Mouse (Mus musculus) kidney, postnatal 14 days (tissue): ENCODE measurements at regions not wholly inside any gene's neighbourhood (a gene's known extent, or its start where the extent isn't known, plus 50 kb on each side); places are given as distances from the start of the nearest gene placed in this dataset.

Experiments used
- DNase-seq: peaks from one replicate; pipeline ENCODE4 v3.0.0; 2022; ENCODE audit warnings: mixed read lengths

GRCm38 (mm10) chr2:171670945-171671547, 372.2 kb downstream of the Cbln4 start:
- no peak for DNase-seq

GRCm38 (mm10) chr2:171668791-171669645, 374.2 kb downstream of the Cbln4 start:
- no peak for DNase-seq

- DNase-seq = no peak
Observed at GRCm38 (mm10) chr2:171662571-171662970, 380.7 kb downstream of the Cbln4 start.

GRCm38 (mm10) chr2:171661896-171662511, 381.3 kb downstream of the Cbln4 start:
- DNase-seq = no peak

- no peak for DNase-seq
Observed at GRCm38 (mm10) chr2:171657125-171657524, 386.1 kb downstream of the Cbln4 start.

GRCm38 (mm10) chr2:171641730-171642129, 401.5 kb downstream of the Cbln4 start:
- no peak for DNase-seq

DNA sequence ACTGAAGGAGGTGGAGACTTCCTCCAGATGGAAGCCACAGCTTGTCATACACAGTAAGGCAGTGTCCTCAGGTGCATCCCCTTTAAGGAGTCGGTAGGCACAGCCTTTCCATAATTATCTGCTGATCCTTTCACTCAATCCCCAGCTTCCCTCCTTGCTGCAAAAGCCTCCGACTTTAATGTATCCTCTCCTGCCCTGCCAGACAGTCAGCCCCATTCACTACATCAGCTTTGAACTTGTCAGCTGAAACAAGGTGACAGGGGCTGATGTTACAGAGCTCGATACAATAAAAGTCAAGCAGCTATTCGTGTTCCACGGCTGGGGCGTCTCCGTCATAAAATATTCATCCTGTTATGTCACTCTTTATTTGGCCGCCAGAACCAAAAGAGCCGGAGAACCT, 402.8 kb downstream of the Cbln4 start:
- no peak for DNase-seq

DNA sequence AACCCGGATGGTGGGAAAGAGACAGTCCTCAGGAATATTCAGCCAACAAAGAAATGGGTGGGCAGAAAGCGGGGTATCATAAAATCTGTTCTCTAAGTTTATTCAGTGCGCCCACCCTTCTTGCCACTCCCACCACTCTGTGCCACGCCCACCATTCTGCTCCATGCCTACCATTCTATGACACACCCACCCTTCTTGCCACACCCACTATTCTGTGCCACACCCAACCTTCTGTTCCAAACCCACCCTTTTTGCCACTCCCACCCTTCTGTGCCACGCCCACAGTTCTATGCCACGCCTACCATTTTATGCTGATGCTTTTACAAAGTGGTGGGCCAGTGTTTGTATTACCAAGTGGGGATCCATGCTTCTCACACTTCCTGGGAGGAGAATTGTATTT, 404.3 kb downstream of the Cbln4 start:
- DNase-seq = no peak

DNA sequence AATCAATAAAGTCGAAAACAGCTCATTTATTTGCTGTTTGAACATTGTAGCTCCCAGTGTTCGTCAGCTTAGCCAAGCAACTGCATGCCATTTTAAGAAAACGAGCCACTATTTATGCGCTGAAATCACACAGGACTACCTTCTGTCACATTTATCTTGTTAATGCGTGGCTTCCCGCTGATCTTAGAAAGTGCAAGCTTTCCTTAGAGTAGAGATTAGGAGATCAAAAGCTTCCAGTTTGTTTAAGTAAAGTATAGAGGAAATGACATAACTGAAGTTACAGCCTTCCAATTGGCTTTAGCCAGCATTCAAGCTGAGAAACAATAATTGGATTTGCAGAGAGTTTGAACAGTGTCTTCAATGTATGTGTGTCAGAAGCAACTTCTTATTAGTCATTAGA, 406.4 kb downstream of the Cbln4 start:
- DNase-seq = no peak

GRCm38 (mm10) chr2:171633355-171634097, 409.7 kb downstream of the Cbln4 start:
- DNase-seq = peak; percentile 63

- peak; percentile 37 for DNase-seq
Observed at GRCm38 (mm10) chr2:171630101-171630715, 413.1 kb downstream of the Cbln4 start.

GRCm38 (mm10) chr2:171628182-171628850, 414.9 kb downstream of the Cbln4 start:
- DNase-seq = no peak

DNA sequence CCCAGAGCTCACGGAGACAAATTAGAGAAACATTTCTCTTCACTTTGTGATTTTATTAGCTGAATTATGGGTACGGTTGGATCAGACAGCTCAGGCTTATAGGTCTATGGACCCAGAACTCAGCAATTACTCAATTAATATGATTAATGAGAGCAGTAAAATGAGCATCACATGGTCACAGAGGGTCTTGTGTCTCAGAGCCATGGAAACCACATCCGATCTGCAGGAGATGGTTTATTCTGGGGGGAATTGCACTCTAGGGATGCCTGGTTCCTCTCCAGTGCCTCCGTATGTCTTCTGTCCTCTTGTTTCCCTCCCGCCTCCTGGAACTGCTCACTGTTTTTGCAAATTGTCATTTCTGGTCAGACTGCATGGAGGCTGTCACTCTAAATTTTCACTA, 422.6 kb downstream of the Cbln4 start:
- DNase-seq = no peak

DNA sequence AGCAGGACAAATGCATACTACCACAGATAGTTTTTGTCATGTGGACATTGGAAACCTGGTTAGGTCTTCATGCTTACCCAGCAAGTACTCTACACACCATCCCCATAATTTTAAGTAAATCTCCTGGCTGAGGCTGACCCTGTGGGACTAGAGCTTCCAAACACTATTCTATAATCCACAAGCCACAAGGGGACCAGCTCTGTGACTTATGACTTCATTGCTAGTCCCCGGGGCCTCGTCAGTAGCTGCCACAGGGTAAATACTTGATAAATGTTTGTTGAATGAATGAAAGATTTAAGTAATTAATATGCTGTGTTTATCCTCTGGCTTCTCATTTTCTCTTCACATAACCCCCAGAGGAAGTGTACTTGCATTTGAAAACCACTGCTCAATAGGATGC, 423.0 kb downstream of the Cbln4 start:
- DNase-seq = no peak

DNA sequence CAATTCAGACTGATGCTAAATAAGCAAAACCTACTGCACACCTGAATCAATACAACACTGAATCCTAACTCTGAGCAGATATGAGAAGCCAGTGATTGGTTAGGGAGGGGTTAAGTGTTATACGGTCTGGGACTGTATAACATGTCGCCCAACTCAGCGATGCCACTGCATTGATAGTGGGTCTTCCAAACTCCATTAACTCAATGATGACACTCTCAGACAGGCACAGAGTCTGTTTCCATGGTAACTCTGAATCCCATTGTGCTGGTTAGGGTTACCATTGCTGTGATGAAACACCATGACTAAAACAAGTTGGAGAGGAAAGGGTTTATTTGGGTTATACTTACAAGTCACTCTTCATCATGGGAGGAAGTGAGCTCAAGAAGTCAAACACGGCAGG, 424.5 kb downstream of the Cbln4 start:
- no peak for DNase-seq

DNA sequence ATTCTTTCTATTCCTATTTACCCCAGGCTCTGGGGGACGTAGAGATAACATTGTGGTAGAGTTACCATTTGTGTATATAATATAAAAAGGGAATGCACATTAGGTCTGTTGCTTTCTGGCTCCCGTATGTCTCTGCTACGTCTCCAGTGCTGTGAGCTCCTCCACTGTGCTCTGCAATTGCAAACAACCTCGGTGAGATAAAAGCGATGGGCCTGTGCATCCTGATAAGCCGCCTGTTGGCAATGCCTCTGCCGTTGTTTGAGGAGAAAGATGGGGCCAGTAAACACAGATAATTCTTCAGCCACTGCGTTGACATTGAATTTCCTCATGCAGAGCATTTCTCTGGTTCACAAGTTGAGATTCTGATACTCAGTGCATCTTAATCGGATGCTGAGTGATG, 424.9 kb downstream of the Cbln4 start:
- DNase-seq = no peak

- peak; percentile 17 for DNase-seq
Observed at GRCm38 (mm10) chr2:171615462-171615861, 427.8 kb downstream of the Cbln4 start.

- no peak for DNase-seq
Observed at GRCm38 (mm10) chr2:171605064-171605463, 438.2 kb downstream of the Cbln4 start.

- DNase-seq = no peak
Observed at GRCm38 (mm10) chr2:171595240-171595639, 448.0 kb downstream of the Cbln4 start.

DNA sequence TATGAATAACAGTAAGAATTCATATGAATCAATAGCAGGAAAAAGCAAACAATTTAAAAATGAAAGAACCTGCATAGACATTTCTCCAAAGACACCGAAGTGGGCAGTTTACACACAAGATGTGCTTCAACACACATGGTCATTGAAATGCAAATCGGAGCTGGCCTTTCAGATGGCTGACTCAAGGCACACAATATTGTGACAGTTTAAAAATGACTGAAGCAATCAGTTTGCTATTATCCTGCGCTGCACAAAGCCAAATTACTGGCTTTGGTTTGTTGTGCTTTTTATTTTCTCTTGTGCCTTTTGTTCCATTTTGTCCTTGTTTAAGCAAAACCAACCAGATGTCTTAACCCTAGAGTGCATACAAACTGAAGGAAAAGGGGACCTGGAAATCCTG, 449.4 kb downstream of the Cbln4 start:
- DNase-seq = no peak

- no peak for DNase-seq
Observed at GRCm38 (mm10) chr2:171592315-171592714, 451.0 kb downstream of the Cbln4 start.

- no peak for DNase-seq
Observed at GRCm38 (mm10) chr2:171588158-171588557, 455.1 kb downstream of the Cbln4 start.
